Mouse (Mus musculus) spleen, embryonic (tissue): ENCODE data around the gene Lig3.

Experiments used
- CTCF ChIA-PET: fragments of 350-600 bp; sonication (Branson Sonifier 250); formaldehyde crosslinking; loops from one replicate; lab custom pipeline; 2022; lab: Charles Lee

Lig3 gene

DNA sequence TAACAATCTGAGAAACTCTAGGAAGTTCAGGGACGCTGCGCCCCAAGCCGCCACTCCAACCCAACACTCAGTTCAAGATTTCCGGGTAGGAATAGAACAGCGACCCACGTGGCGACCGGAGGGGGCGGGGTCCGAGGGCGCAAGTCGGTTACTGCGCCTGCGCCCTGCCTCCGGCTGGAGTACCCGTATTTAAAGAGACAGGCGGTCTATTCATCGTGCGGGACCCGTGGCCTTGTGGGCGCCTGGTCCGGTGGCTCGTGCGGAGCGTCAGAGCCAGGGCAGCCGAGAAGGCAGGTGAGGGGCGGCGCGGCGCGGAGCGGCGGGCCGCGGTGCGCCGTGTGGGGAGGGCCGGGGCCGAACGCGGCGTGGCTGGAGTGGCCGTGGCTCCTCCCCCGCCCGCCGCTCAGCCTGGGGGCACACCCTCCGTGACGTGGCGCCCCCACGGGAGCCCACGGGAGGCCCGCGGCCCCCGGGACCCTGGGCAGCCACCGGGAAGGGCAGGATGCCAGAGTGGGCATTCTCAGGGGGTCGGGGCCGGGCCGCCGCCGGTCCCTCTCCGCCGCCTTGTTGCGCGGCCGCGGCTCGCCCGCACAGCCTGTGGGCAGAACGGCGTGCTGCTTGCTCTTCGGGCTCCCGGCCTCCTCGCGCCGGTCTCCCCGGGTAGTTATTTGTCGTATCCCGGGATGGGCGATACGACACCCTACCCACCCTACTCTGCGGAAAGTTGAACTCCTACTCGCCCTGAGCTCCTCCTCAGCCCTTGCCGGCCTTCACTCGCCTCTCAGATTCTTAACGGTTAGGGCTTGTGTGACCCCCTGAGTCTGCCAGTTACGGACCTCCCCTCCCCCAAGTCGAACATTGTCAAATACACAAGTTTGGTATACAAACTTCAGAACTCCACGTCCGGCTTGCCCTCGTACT, at the start of gene Lig3:
Lig3 (plus strand) TSS at position 126 of the 921 bp plus-strand sequence.
- CTCF ChIA-PET: interaction anchor here (0.9 kb wide), 1 partner anchor 13 kb away, joined by 3 read pairs; no protein-coding TSS in a partner anchor

GRCm38 (mm10) chr11:82734227-82734626, 46.7 kb upstream of the Lig3 start:
- CTCF ChIA-PET: interaction anchor here (0.7 kb wide), 1 partner anchor 32 kb away, joined by 9 read pairs; no protein-coding TSS in a partner anchor

DNA sequence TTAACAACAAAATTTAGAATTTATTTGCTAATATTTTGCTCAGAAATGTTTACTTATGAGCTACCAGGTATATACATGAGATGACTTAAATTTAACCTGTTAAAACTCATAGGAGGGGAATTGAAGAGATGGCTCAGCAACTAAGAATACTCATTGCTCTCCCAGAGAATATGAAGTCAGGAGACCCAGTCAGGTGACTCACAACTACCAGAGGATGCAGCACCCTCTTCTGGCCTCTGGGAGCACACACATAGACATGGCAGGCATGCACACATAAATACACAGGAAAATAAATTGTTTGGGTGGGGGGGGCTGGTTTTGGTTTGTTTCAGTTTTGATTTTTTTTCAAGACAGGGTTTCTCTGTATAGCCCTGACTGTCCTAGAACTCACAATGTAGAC, 41.9 kb upstream of the Lig3 start:
- CTCF ChIA-PET: no interaction called here

GRCm38 (mm10) chr11:82746138-82746537, 34.8 kb upstream of the Lig3 start:
- CTCF ChIA-PET: interaction anchor here (0.6 to 1.0 kb wide), 2 partner anchors 21 to 43 kb away, joined by 3 to 12 read pairs; no protein-coding TSS in a partner anchor

DNA sequence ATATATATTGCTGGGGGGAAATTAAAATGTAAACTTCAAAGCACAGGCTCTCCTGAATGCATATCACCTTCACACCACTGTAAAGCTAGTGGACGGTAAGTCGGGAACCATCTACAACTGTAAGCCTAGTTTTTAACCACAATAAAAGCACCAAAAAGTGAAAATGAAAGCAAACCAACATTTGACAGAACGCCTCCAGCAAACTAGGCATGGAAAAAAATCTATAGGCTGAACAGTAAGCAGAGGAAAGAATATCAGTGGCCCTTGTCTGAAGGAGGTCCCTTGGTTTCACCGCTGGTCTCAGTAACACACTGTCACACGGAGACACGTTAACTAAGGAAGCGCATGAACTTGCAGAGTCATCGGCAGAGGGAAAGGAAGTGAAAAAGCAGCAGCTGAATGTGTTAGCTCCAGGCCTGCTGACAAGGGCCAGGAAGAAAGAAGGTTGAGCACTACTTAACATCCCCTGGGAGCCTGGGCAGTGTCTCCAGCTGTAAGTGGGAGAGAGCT, 34.0 kb upstream of the Lig3 start:
- CTCF ChIA-PET: interaction anchor here (0.6 to 1.0 kb wide), 3 partner anchors 42 to 369 kb away, joined by 3 to 5 read pairs (median 3); no protein-coding TSS in a partner anchor

GRCm38 (mm10) chr11:82752349-82753115, 28.4 kb upstream of the Lig3 start:
- CTCF ChIA-PET: no interaction called here

- CTCF ChIA-PET: interaction anchor here (0.7 to 1.0 kb wide), 2 partner anchors 43 to 135 kb away, joined by 3 to 4 read pairs; no protein-coding TSS in a partner anchor
These were observed 25.0 kb upstream of the Lig3 start for GRCm38 (mm10) chr11:82755919-82756318.

DNA sequence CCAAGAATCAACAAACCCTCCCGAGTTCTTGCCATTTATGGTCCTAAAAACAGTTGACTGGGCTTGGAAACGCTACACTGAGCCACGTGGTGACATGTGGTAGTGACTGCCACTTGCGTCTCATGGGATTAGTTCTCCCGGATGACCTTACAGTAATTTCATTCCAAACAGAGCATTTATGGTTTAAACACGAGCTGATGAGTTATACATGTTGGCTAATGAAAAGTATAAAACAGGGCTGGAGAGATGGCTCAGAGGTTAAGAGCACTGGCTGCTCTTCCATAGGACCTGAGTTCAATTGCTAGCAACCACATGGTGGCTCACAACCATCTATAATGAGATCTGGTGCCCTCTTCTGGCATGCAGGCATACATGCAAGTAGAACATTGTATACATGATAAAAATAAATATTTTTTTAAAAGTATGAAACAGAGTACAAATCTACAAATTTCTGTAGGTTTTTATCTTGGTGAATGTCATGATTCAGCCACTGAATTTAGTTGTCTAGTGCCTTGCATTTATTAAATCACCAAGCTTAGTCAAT, 18.6 kb upstream of the Lig3 start:
- CTCF ChIA-PET: no interaction called here

GRCm38 (mm10) chr11:82763261-82763660, 17.6 kb upstream of the Lig3 start:
- CTCF ChIA-PET: no interaction called here

DNA sequence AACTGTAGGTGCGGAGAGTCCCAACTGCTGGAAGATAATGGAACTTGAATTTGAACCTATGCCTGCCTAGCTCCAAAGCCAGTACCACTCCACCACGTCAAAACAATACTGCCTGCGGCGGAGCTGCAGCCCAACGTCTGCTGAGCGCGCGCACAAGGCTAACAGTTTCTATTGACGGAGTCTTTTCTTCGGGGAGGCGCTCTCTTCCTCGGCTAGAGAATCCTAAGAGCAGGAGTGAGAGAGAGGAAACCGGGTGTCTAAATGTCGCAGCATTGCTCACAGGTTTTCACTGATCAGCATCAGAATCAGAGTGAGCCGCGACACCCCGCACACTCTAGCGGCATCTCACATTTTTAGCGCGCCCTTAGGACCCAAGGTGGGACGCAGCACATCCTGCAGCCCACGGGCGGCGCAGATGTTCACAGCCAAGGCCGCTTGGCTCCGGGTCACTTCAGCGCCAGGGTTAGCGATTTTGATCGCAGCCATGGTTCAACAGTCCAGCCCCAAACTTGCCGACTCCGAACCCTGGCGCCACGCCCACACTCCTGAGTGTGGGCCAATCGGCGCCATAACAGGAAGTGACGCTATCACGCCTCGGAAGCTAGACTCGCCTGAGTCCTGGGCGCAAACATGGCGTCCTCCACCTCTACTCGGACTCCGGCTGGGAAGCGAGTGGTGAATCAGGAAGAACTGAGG, 17.0 kb upstream of the Lig3 start, which contains the start of the genes Cct6b and Zfp830:
Cct6b (minus strand) TSS at position 580 of the 696 bp plus-strand sequence.
Zfp830 (plus strand) TSS at position 604 of the 696 bp plus-strand sequence.
- CTCF ChIA-PET: no interaction called here

DNA sequence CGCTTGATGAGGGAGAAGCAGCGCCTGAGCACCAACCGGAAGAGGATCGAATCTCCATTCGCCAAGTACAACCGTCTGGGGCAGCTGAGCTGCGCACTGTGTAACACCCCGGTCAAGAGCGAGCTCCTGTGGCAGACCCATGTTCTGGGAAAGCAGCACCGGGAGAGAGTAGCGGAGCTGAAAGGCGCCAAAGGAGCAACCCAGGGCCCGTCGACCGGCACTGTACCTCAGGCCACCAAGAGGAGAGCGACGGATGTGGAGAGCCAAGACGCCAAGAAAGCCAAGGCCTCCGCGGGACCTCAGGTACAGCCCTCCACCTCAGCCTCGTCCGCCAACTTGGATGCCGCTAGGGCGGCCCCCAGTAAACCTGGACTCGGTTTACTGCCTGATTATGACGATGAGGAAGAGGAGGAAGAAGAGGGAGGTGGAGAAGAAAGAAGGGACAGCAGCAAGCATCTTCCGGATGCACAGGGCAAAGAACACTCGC, 16.4 kb upstream of the Lig3 start:
- CTCF ChIA-PET: no interaction called here

DNA sequence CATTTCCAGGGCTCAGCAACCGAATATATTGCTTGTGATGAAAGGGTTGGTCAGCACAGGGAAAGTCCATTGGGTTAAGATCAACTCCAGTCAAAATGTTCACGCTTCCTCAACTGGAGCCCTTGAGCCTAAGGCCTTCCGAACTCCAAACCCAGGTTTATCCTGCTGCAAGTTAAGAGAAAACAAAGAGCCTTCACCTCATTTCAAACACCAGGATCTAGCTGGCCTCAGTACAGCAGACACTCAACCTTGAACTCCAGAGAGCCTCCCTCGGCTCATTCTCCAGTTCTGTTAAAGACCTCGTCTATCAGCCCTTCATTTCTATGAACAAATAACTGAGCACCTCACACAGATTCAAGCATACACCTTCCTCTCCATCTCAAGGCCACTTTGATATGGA, 774 bp upstream of the Lig3 start:
- CTCF ChIA-PET: no interaction called here

DNA sequence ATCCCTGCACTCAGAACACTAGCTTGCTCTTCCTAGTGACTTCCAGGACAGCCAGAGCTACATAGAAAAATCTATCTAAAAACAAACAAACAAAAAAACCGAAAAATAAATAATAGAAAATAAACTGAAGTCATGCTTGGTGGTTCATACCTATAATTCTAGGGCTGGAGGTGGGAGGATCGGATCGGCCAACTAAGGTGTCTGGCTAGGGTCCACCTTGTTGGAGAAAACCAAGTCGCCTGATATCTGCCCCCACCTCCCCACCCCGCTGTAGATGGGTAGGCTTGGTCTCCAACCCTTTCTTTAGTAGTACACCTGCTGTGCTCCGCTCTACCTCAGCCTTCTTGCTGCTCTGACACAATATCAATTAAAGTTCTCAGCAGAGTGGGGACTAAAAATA, 1.3 kb downstream of the Lig3 start:
- CTCF ChIA-PET: interaction anchor here (0.9 kb wide), 1 partner anchor 12 kb away, joined by 3 read pairs; no protein-coding TSS in a partner anchor

DNA sequence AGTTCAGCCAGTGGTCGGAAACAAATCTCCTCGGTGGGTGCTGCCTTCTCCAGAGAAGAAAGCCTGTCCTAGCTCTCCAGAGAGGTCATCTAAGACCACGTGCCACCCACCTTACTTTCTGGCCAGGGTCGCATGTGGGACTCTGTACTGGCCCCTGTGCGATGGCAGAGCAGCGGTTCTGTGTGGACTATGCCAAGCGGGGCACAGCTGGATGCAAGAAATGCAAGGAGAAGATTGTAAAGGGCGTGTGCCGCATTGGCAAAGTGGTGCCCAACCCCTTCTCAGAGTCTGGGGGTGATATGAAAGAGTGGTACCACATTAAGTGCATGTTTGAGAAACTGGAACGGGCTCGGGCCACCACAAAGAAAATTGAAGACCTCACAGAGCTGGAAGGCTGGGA, 2.5 kb downstream of the Lig3 start:
- CTCF ChIA-PET: interaction anchor here (0.6 kb wide), 1 partner anchor 35 kb away, joined by 3 read pairs; no protein-coding TSS in a partner anchor

- CTCF ChIA-PET: interaction anchor here (0.6 kb wide), 1 partner anchor 84 kb away, joined by 4 read pairs; no protein-coding TSS in a partner anchor
These were observed 25.7 kb downstream of the Lig3 start for GRCm38 (mm10) chr11:82806656-82807055.

DNA sequence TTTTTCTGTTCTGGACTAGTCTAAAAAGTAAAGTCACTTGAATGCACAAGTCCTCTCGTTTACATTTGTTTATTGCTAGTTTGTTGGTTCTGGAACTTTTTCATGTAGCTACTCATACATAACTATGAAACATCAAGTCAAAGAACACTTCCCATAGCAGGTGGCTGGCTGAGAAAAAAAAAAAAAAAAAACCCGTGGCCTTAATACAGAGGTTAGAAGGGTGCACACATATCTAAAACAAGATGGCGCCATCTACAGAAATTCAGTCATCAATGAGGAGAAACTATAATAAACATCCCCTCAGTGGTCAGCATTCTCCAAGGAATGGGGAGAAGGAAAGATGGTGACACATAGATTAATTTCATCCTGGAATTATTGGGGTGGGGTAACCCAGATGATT, 26.5 kb downstream of the Lig3 start:
- CTCF ChIA-PET: interaction anchor here (0.6 kb wide), 1 partner anchor 85 kb away, joined by 4 read pairs; no protein-coding TSS in a partner anchor

- CTCF ChIA-PET: no interaction called here
These were observed 27.6 kb downstream of the Lig3 start for GRCm38 (mm10) chr11:82808485-82808884.

GRCm38 (mm10) chr11:82819350-82819749, 38.4 kb downstream of the Lig3 start:
- CTCF ChIA-PET: interaction anchor here (0.6 to 1.4 kb wide), 3 partner anchors 36 to 71 kb away, joined by 3 to 5 read pairs (median 3); partner anchors contain the start of gene Rad51d

- CTCF ChIA-PET: no interaction called here
These were observed 40.0 kb downstream of the Lig3 start for GRCm38 (mm10) chr11:82820788-82821456.
